Mouse (Mus musculus): ENCODE data around the gene Gm9844.

GRCm38 (mm10) chr7:24824452-24824851, 37.6 kb upstream of the Gm9844 start:
- TF ChIP-seq CTCF (IDR thresholded peaks at IDR 0.05; ENCODE audit: extremely low read depth, insufficient read length, insufficient replicate concordance, low read depth, low read length) (no peak), POLR2A (IDR thresholded peaks at IDR 0.05; ENCODE audit: low read depth, low read length) (no peak)
